Mouse (Mus musculus) midbrain, postnatal 0 days (tissue): ENCODE data around the gene Rtn3. TPM values are rescaled to one million over a fixed set of nuclear protein-coding genes. Genes with fewer than 3 reads are reported as not detected.

Experiments
- ATAC-seq: fragments of 200-750 bp; cut with Nextera tagmentation; 2 replicates; pipeline ENCODE4 v1.8.0; 2017; ENCODE audit warnings: moderate number of reproducible peaks, mild to moderate bottlenecking, moderate TSS enrichment, moderate library complexity; ENCODE audit not compliant: low FRiP score
- DNase-seq: peaks from one replicate; pipeline ENCODE4 v3.0.0-alpha.2; 2015; ENCODE audit warnings: low spot score
- H3K27ac ChIP-seq: fragments of 300-500 bp; sonication (generic); 2 replicates; pipeline ENCODE4 v1.5.1; 2014; ENCODE audit warnings: low read depth, mild to moderate bottlenecking, low read length, mixed read lengths
- H3K27me3 ChIP-seq: fragments of 300-500 bp; sonication (generic); 2 replicates; pipeline ENCODE4 v1.6.1; 2014; ENCODE audit warnings: low read length, control low read depth, mixed read lengths; ENCODE audit not compliant: insufficient read depth
- H3K36me3 ChIP-seq: fragments of 300-500 bp; sonication (generic); 2 replicates; pipeline ENCODE4 v1.6.1; 2014; ENCODE audit warnings: low read length, control low read depth, mixed read lengths; ENCODE audit not compliant: insufficient read depth
- H3K4me1 ChIP-seq: fragments of 300-500 bp; sonication (generic); 2 replicates; pipeline ENCODE4 v1.6.1; 2014; ENCODE audit warnings: mild to moderate bottlenecking, control low read depth, antibody characterized with exemption, low read length, mixed read lengths; ENCODE audit not compliant: insufficient read depth
- H3K4me2 ChIP-seq: fragments of 300-500 bp; sonication (generic); 2 replicates; pipeline ENCODE4 v1.6.1; 2014; ENCODE audit warnings: low read depth, mild to moderate bottlenecking, low read length, mixed read lengths; ENCODE audit not compliant: poor library complexity, severe bottlenecking
- H3K4me3 ChIP-seq: fragments of 300-500 bp; sonication (generic); 2 replicates; pipeline ENCODE4 v1.5.1; 2014; ENCODE audit warnings: low read depth, mild to moderate bottlenecking, low read length, moderate library complexity
- H3K9ac ChIP-seq: fragments of 300-500 bp; sonication (generic); replicated peaks from 2 replicates; pipeline ENCODE4 v1.6.1; 2014; ENCODE audit warnings: mild to moderate bottlenecking, low read length, moderate library complexity, mixed read lengths; ENCODE audit not compliant: poor library complexity, severe bottlenecking
- H3K9me3 ChIP-seq: fragments of 300-500 bp; sonication (generic); 2 replicates; pipeline ENCODE4 v1.6.1; 2016; ENCODE audit warnings: low read length, control low read depth
- CTCF ChIP-seq: IDR thresholded peaks from 2 replicates; pipeline ENCODE4 v1.5.1; 2016; ENCODE audit warnings: antibody characterized with exemption, mild to moderate bottlenecking
- WGBS: fragments of 180-500 bp; shearing (Covaris S2); extraction: QIAGEN DNeasy Blood & Tissue Kit; methylation state at CpG from one replicate; pipeline ENCODE4 v1.1.7; 2014; 5-methylcytosine and 5-hydroxymethylcytosine counted together
- polyA plus RNA-seq: library from polyadenylated mRNA; unstranded; fragments of >200 nt; fragmentation: Nextera tagmentation; extraction: Ambion mirVana; gene quantifications from 2 replicates; pipeline ENCODE4 v1.2.1, GENCODE M21; 2015
- total RNA-seq: library from RNA; depleted of rRNA; stranded (reverse); fragments of >200 nt; gene quantifications from 2 replicates; pipeline ENCODE4 v1.2.3, GENCODE M21; 2014

Rtn3 gene
- total and polyA plus RNA-seq, 2 experiments from 2014 or later: 420 to 750 TPM

GRCm38 (mm10) chr19:7493352-7494186 is 10.5 kb upstream of the Rtn3 start, which contains the start of gene Atl3:
Gene Atl3, plus strand, starts transcription at chr19:7494040.
- TF ChIP-seq CTCF: no peak
- H3K9me3 ChIP-seq: no peaks in the 10 kb centered on the region
- peak within 1 kb of the TSS; percentile 54 for H3K9ac ChIP-seq
- no peaks in the 10 kb centered on the region for H3K4me1 ChIP-seq
- peak within 1 kb of the TSS; percentile 95 for H3K27ac ChIP-seq
- DNase-seq: no peak
- no peak; the same call in 1 of the 2 replicates for ATAC-seq
- no peaks in the 10 kb centered on the region for H3K27me3 ChIP-seq
- peak within 1 kb of the TSS; percentile 61 for H3K4me2 ChIP-seq
- no peaks in the 10 kb centered on the region for H3K36me3 ChIP-seq
- peak within 1 kb of the TSS; percentile 47 for H3K4me3 ChIP-seq
- WGBS: 30% methylated on average over 31 of the region's 31 CpGs

- no peak for TF ChIP-seq CTCF
- H3K4me1 ChIP-seq: no peaks in the 10 kb centered on the region
- no peak overlapping the region for H3K4me3 ChIP-seq
- no peak for DNase-seq
- ATAC-seq: no peak
- no peak overlapping the region for H3K27ac ChIP-seq
- H3K9me3 ChIP-seq: no peaks in the 10 kb centered on the region
- H3K27me3 ChIP-seq: no peaks in the 10 kb centered on the region
- 94% methylated on average over 2 of the region's 2 CpGs for WGBS
- no peak overlapping the region for H3K9ac ChIP-seq
- H3K36me3 ChIP-seq: no peaks in the 10 kb centered on the region
- H3K4me2 ChIP-seq: no peak overlapping the region
Observed at GRCm38 (mm10) chr19:7492682-7493081, 9.6 kb upstream of the Rtn3 start.

- DNase-seq (no peak), ATAC-seq (no peak)
- Histone ChIP-seq H3K9ac (no peak overlapping the region), H3K4me2 (no peak overlapping the region), H3K36me3 (no peaks in the 10 kb centered on the region), H3K9me3 (no peaks in the 10 kb centered on the region), H3K27ac (no peak overlapping the region), H3K4me1 (no peaks in the 10 kb centered on the region), H3K27me3 (no peaks in the 10 kb centered on the region), H3K4me3 (no peak overlapping the region)
- WGBS: 88% methylated on average over 6 of the region's 6 CpGs
- no peak for TF ChIP-seq CTCF
Observed at GRCm38 (mm10) chr19:7491960-7492359, 8.9 kb upstream of the Rtn3 start.

- TF ChIP-seq CTCF: no peak
- DNase-seq: no peak
- Histone ChIP-seq H3K27ac (no peak overlapping the region), H3K4me1 (no peaks in the 10 kb centered on the region), H3K9me3 (no peaks in the 10 kb centered on the region), H3K4me3 (no peak overlapping the region), H3K4me2 (no peak overlapping the region), H3K27me3 (no peaks in the 10 kb centered on the region), H3K36me3 (no peaks in the 10 kb centered on the region), H3K9ac (no peak overlapping the region)
- ATAC-seq: no peak
- 86% methylated on average over 8 of the region's 8 CpGs for WGBS
Observed at GRCm38 (mm10) chr19:7487680-7488079, 4.6 kb upstream of the Rtn3 start.

GRCm38 (mm10) chr19:7484076-7484475 is 995 bp upstream of the Rtn3 start:
- no peak for TF ChIP-seq CTCF
- DNase-seq (peak; percentile 21), ATAC-seq (no peak)
- no peaks in the 10 kb centered on the region for H3K36me3 ChIP-seq
- H3K27ac ChIP-seq: peak overlapping the region; percentile 99
- no peaks in the 10 kb centered on the region for H3K27me3 ChIP-seq
- H3K9me3 ChIP-seq: no peaks in the 10 kb centered on the region
- H3K4me3 ChIP-seq: peak overlapping the region; percentile 90
- peak overlapping the region; percentile 65 for H3K4me2 ChIP-seq
- WGBS: 40% methylated on average over 5 of the region's 5 CpGs
- peak overlapping the region; percentile 99; the same call in 1 of the 2 replicates for H3K9ac ChIP-seq
- no peaks in the 10 kb centered on the region for H3K4me1 ChIP-seq

- WGBS: 0% methylated on average over 6 of the region's 6 CpGs
Observed at GRCm38 (mm10) chr19:7483512-7483882, 416 bp upstream of the Rtn3 start.

More at GRCm38 (mm10) chr19:7483512-7483882, 416 bp upstream of the Rtn3 start:
- no peaks in the 10 kb centered on the region for H3K4me1 ChIP-seq
- ATAC-seq (peak; percentile 83), DNase-seq (peak; percentile 84)
- H3K9me3 ChIP-seq: no peaks in the 10 kb centered on the region
- H3K27me3 ChIP-seq: no peaks in the 10 kb centered on the region
- peak overlapping the region; percentile 65 for H3K4me2 ChIP-seq
- H3K27ac ChIP-seq: peak overlapping the region; percentile 99
- peak overlapping the region; percentile 99; the same call in 1 of the 2 replicates for H3K9ac ChIP-seq
- TF ChIP-seq CTCF: peak; percentile 58
- no peaks in the 10 kb centered on the region for H3K36me3 ChIP-seq
- peak overlapping the region; percentile 90 for H3K4me3 ChIP-seq
